Mouse (Mus musculus) testis, postnatal 10 days (tissue): Measurements from ENCODE around the gene Ctdnep1.

ENCODE experiments used
- DNase-seq: peaks from one replicate; pipeline ENCODE4 v3.0.0; 2021; ENCODE audit warnings: low spot score

The Ctdnep1 gene

DNA sequence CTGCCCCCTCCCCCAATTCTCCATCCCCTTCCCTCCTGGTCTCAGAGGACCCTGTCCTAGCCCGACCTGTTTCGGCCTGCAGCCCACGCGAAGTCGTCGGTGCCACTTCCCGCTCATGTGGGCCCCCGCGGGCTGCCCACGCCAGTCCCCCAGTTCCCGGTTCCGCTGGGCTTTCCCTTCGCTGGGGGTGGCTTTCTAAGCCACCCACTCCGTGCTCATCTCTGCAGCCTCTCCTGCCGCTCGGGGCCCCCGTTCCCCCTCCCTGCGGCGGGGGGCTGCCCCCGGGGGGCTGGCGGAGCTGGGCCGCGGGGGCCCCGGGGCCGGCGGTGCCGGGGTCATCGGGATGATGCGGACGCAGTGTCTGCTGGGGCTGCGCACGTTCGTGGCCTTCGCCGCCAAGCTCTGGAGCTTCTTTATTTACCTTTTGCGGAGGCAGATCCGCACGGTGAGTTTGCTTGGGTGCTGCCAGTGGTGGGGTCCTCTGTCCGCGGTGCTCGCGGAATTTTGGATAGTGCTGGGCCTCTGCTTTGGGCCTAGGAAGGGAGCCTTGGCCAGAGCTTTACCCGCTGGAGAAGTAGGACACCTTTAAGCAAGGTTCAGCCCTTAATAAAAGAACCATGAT, at the start of gene Ctdnep1:
Ctdnep1 (plus strand) TSS at position 16 of the 622 bp plus-strand sequence.
- peak; percentile 59 for DNase-seq

DNA sequence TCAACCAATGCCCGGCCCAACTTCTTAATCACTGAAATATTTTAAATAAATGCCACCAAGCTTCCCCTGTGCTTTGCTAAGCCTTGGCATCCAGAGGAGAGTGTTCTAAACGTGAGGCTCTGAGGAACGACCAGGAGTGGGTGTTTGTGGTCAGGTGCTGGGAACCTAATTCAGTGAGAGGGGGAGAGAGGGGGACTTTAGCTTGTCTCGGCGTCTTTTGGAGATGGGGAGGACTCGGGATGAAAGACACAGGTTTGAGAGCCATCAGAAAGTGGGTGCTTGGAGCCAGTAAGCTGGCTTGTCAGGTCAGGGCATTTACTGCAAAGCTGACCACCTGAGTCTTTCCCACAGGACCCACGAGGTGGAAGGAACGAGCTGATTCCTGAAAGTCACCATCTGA, 49.2 kb upstream of the Ctdnep1 start:
- DNase-seq: no peak

DNA sequence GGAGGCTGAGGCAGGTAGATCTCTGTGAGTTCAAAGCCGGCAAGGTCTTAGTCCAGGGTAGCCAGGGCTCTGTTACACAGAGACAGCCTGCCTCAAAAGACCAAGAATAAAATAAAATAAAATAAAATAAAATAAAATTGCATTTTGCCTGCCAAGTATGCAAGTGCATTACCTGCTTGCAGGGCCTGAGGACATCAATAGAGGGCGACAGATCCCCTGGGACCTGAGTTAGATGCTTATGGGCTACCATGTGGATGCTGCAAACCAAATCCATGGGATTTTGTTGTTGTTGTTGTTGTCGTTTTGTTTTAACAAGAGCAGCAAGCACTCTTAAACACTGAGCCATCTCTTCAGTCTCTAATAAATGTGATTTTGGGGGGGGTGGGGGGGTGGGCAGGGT, 48.7 kb upstream of the Ctdnep1 start:
- DNase-seq: no peak

DNA sequence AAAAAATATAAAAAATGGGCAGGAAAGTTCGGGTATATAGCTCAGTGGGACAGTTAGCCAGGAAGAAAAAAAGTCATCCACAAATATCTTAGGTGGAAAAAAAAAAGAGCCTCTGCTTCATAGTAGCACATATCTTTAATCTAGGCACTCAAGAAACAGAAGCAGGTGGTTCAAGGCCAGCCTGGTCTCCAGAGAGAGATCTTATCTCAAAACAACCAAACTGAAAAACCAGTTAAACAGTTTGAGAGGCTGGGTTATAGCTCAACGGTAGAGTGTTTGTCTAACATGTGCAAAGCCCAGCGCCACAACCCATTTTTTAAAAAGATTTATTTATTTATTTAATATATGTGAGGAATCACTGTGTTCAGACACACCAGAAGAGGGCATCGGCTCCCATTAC, 47.9 kb upstream of the Ctdnep1 start:
- no peak for DNase-seq

DNA sequence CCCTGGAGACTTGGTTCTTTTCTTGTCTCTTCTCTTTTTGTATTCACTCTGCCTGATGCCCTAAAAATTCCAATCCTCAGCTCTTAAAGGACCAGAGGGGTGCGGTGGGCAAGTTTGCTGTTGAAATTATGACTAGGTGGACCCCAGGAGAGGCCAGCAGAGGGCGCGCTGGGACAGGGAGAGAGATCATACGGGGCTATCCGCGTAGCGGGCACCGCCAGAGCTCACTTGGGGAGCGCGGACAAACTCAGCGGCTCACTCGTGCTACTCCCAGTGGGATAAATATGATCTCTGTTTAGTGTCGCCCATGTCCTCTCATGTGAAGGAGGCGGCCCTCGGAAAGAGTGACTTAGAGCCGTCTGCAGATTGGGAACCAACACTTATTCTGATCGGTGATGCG, 46.8 kb upstream of the Ctdnep1 start:
- peak; percentile 99 for DNase-seq

DNA sequence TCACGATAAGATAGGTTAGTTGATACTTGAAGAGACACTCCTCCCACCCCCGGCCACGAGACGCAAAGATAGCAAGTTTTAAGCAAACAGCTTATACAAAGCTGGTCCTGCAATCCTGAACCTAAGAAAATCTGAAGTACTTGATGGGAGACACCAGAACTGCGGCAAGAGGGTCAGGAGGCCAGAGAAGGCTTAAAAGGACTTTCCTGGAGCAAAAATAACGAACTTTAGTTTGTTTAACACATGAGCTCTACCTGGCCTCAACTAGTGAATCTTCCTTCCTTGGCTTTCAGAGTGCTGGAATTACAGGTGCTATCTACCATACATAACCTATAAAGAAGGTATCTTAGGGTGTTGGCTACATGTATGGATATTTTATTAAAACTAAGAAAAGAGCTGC, 46.3 kb upstream of the Ctdnep1 start:
- DNase-seq: no peak

DNA sequence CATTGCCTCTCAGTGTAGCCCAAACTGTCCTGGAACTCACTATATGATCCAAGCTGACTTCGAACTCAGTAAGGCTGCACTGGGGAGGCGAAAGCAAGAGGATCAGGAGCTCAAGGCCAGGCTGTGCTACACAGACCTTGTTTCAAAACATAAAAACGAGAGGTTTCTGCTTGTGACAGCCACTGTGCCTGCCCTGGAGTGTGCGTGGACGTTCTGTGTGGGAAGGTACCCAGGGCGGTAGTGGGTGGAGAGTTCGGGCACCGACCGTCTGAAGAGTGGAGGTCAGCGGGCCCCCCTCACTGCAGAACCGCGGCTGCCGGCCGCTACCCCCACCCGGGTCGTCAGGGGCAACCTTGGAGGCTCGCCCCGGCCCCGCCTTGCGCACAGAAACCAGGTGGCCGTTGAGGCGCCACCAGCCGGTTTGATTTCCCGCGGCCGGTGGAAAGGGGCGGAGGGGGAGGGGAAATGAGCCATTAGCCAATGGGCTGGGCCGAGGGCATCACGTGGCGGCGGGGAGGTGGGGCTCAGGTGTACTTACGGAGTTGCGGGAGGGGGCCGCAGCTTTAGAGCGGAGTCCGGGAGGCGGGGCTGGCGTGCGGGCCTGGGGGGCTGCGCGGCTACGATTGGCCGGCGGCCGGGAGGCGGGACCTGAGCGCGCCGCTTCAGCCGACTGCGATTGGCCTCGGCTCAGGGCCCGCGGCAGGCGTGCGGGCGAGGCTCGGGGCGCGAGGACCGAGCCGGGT, 45.6 kb upstream of the Ctdnep1 start, which contains the start of gene Ybx2:
Ybx2 (plus strand) TSS at position 660 of the 743 bp plus-strand sequence.
- peak; percentile 93 for DNase-seq

DNA sequence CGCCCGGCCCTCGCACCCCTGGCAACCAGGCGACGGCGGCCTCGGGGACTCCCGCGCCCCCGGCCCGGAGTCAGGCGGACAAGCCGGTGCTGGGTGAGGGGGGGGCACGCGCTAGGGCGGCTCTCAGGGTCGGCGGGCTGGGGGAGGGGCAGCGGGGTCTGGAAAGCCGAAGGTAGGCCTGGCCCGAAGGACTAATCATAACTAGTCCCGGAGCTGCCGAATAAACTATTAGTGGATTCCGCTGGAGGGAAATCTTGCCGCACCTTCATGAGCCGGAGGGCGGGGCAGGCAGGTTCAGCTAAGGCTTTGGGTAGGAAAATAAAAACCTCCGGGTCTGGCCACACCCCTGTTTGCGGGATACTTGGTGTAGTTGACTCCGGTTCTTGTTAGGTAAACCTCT, 44.8 kb upstream of the Ctdnep1 start:
- peak; percentile 79 for DNase-seq

DNA sequence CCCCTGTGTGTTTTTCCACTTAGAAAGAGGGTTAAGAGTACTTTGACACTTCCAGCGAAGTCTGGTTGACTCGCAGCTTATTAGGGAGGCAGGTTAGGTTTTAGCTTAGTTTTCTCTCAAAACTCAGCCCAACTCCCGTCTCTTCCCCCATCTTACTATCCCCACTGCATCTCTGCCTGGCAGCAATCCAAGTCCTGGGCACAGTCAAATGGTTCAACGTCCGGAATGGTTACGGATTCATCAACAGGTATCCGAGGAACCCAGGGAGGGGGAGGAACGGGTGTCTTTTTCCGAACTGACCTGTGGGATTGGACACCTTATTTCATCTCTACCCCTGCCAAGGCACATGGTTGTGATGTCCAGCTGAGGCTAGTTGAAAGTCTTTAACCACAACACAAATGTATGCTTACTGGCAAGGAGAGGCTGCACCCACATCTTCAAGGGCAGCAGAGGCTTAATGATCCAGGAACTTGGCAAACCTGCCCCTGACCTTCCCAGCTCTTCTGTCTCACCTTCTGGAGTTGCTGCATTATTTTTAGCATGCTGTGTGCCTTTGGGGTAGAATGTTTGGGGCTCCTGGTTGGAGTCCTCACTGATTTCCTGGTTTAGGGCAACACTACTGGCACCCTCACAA, 44.1 kb upstream of the Ctdnep1 start:
- DNase-seq: peak; percentile 62

DNA sequence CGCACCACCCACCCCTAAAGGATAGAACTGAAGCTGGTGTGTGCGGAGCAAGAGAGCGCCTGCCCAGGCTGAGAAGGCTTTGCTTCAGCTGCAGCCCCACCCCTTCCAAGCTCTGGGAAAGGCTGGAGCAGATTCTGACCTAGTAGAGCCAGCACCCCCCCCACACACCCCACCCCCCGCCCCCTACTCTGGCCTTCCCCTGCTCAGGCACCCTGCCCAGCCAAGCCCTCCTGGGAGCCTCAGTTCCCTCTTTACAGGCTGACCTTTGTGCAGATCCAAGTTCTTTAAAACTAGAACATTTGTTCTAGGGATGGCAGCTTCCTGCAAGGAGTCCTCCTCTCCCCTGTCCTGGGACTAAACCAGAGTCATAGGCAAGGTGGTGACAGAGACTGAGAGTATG, 43.6 kb upstream of the Ctdnep1 start:
- peak; percentile 84 for DNase-seq

DNA sequence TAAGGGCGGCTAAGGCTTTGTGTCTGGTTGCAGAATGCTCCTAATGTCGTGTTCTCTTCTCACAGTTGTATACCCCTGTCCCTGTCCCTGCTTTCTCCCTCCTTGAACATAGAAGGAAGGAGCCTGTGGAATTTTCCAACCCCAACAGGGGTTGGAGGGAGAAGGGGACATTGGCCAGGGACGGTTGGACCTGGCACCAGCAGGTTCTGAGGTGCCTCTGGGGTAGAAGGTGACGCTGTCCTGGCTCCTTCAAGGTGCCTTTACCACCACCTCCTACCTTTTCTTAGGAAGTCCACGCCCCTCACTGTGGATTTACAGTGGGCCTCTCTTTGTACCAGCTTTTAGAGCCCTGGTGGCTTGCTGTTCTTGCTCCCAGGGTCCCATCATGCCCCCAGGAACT, 43.1 kb upstream of the Ctdnep1 start:
- no peak for DNase-seq

DNA sequence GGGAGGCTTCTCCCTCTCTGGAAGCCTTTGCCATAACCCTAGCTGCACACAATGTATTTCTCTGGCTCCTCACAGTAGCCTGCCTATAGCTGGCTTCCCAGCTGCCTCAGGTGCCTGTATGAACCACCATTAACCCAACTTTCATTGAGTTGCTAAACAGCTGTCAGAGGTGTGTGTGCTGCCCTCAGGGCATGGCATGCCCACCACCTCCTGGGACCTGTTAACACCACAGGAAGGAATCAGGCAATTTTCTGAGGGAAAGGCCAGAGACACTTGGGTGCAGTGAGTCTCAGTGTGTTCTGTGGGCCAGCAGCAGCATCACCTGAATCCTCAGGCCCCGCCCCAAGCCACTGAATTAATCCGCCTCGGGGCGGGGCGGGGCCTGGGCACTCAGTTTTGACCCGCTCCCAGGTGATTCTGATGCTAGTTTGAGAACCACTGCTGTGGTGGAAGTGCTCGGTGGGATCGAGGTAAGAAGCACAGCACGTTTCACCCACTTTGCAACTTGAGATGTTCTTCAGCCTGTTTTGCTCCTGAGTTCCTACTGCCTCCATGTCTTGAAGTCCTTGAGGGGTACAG, 42.5 kb upstream of the Ctdnep1 start:
- DNase-seq: no peak

DNA sequence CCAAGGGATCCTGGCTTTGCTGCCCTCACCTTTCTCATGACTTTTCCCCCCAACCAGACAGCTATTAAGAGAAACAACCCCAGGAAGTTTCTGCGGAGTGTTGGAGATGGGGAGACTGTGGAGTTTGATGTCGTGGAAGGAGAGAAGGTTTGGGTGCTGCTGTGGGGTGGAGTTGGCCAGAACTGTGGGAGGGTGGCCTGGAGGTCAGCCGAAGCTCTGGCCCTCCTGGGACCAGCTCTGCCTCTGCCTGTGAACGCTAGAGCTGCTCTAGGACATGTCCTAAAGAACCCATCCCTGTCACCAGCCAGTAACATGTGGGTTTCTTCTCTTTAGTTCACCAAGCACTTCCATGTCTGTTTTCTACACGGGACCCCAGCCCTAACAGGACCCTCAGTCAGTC, 41.8 kb upstream of the Ctdnep1 start:
- no peak for DNase-seq

DNA sequence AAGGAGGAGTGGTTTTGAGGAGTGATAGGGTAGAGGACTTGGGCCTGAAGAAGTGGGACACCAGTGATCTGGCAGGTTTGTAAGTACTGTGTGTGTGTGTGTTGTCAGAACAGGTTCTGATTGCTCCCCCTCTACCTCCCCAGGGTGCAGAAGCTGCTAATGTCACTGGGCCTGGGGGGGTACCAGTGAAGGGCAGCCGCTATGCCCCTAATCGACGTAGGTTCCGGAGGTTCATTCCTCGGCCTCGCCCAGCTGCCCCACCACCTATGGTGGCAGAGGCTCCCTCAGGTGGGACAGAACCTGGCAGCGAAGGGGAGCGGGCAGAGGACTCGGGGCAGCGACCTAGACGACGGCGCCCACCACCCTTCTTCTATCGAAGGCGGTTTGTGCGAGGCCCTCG, 41.2 kb upstream of the Ctdnep1 start:
- no peak for DNase-seq

DNA sequence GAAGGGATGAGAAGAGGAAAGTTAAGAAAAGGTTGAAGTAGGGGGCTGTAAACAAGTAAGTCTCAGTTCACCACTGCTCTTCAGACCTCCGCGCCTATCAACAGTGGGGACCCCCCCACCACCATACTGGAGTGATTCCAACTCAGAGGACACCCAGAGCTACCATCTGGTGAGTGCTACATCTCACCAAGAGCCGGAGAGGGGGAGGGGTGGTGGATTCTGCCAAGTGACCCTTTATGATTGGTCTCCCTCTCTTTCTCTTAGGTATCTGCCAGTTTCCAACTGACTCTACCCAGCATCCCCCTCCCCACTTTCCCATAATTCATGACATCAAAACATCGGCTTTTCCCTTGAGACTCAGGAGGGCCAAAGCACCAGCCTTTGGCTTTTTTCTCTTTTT, 40.0 kb upstream of the Ctdnep1 start:
- DNase-seq: no peak

DNA sequence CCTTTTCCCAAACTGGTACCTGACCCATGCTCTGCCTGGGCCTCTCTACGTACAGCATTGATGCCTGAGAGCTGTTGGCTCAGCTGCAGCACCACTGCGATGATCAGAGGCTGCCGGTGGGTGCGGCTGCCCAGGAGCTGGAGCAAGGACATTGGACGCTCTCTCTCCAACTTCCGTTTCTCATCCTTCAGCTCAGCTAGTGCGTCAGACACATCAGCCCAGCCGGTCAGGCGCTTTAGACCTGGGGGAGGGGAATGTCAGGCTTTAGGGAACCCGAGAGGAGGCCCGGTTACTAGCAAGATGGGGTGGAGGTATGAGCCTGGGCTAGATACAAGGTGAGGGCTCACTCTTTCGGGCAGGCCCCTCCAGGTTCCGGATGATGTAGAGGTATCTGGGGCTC, 35.7 kb upstream of the Ctdnep1 start:
- no peak for DNase-seq

DNA sequence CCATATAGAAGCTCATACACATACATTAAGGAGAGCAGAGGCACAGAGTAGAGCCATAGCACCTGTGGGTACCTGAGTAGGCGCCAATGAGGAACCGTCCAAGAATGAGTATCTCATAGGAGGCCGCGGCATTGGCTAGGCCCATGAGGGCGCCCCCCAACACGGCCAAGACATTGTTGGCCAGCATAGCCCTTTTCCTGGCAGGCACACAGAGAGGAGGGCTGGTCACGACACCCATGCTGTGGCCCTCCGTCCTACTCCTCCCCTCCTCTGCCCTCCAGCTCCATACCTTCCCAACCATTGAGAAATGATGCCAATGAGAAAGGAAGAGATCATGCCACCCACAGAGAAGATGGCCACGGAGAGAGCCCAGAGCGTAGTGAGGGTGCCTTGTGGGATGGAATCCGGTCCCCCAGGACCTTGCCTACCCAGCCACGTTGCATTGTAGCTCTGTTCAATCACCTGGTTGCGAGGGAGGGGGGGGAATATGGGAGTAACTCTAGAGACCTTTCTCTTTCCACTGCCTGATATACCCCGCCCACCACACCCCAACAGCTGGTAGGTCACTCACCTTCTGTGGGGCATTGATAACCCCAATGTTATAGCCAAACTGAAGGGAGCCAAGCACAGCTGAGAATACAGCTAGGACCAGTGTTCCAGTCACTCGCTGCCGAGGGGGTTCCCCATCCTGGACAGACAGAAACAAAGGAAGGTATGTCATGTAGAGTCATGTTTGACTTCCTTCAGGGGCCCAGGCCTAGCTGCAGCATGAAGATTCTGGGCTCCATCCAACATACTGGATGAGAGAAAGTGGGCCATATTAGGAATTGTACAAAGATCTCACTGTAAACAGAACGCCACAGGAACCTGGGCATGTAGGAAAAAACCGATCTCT, 34.7 kb upstream of the Ctdnep1 start:
- DNase-seq: no peak

DNA sequence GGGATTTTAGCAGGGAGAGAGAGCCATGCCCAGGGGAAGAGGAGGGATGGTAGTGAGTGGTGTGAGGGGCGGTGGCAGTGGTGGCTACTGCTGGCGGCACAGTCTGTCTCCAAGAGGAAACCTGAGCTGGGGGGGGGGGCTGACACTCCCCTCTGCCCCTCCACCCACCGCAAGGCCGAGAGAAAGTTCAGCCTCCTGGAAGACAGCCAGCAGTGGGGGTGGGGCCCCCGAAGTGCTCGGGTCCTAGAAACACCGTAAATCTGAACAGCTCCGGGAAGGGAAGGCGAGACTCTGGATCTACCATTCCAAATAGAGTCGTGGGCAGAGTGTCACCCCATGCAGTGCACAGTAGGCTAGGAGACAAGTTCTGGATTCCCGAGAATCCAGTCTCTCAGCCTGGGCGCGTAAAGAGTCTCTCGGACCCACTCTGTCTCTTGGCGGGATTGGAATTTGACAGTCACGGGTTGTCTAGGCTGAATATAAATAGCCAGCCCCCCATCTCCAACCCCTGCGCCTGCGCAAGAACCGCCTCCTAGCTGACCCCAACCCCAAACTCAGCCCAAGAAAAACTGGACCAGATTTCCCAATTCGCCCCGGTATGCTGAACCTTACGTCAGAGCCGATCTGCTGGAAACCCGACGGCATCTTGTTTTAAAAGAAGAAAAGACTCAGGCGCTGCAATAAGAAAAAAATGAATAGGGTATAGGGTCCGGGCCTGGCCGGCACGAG, 33.5 kb upstream of the Ctdnep1 start:
- peak; percentile 80 for DNase-seq

DNA sequence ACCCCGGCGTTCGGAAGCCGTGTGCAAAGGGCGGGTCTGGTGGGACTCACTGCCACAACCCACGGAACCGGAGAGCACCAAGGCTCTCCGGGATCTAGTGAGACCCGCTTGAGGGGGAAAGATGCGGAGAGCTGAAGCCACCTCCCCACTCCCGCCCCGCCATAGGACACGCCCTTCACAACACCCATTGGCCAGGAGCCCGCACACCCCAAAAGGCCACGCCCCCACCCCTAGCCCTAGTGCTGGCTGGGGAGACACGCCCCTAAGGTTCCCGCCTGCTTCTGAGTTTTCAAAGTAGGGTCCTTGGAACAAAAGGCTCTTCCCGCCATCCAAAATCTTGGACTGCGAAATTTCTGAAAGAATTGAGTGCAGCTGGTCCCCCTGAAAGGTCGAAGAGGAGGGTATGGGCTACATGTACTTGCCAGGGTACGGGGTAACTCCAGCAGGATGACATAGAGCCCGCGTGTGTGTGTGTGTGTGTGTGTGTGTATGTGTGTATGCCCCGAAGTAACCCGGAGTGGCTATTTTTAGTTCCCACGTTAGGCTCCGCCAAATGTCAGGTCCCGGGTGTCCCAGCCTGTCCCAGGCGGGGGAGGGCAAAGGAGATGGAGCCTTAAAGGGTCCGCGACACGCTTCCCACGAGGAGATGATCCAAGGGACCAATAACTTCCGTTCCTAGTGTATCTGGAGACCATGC, 32.7 kb upstream of the Ctdnep1 start, which contains the start of gene Slc2a4:
Slc2a4 (minus strand) TSS at position 123 of the 697 bp plus-strand sequence.
- DNase-seq: peak; percentile 98

DNA sequence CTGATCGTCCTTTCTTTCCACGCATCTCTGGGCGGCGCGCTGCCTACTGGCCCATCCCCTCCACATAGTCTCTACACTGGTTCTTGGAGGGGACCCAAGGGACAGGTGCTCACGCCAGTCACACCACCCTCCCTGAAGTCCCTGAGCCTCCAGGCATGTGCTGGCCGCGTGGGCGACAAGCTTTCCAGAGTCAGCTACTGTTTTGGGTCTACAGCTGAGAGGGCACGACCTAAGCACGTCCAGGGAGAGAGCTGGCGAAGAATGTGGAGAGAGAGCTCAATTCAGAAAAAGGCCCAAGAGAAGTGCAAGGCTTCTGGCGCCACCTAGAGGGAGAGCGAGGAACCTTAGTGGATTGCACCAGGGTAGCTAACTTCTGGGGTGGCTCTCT, 32.2 kb upstream of the Ctdnep1 start:
- peak; percentile 93 for DNase-seq
